Mouse (Mus musculus) G1E (cell line): Measurements from ENCODE around the gene Clcn7.

Experiments
- CTCF ChIP-seq: IDR thresholded peaks from 2 replicates; pipeline ENCODE4 v1.5.1; 2012; ENCODE audit warnings: low read depth, low read length, inconsistent platforms, mixed read lengths
- TAL1 ChIP-seq: conservative IDR thresholded peaks from 2 replicates; pipeline ENCODE4 v1.6.1; 2012; ENCODE audit warnings: low read depth, low read length, inconsistent platforms, mixed read lengths

GRCm38 (mm10) chr17:25162161-25162560 is 29.0 kb downstream of the Clcn7 start, which contains the start of gene Ccdc154:
- TF ChIP-seq CTCF = no peak
- TF ChIP-seq TAL1 = no peak
